Mouse (Mus musculus) embryonic facial prominence, embryonic 12.5 days (tissue): ENCODE measurements at regions not wholly inside any gene's neighbourhood (a gene's known extent, or its start where the extent isn't known, plus 50 kb on each side); places are given as distances from the start of the nearest gene placed in this dataset.

Experiments
- ATAC-seq: fragments of 200-750 bp; cut with Nextera tagmentation; 2 replicates; pipeline ENCODE4 v1.8.0; 2017; ENCODE audit not compliant: insufficient number of reproducible peaks, insufficient read depth, low FRiP score, low TSS enrichment
- H3K27ac ChIP-seq: fragments of 300-500 bp; sonication (generic); 2 replicates; pipeline ENCODE4 v1.5.1; 2016; ENCODE audit warnings: mild to moderate bottlenecking
- H3K27me3 ChIP-seq: fragments of 300-500 bp; sonication (generic); 2 replicates; pipeline ENCODE4 v1.6.1; 2016; ENCODE audit warnings: mild to moderate bottlenecking, moderate library complexity
- H3K36me3 ChIP-seq: fragments of 300-500 bp; sonication (generic); 2 replicates; pipeline ENCODE4 v1.6.1; 2016; ENCODE audit warnings: mild to moderate bottlenecking
- H3K4me1 ChIP-seq: fragments of 300-500 bp; sonication (generic); 2 replicates; pipeline ENCODE4 v1.6.1; 2016
- H3K4me2 ChIP-seq: fragments of 300-500 bp; sonication (generic); replicated peaks from 2 replicates; pipeline ENCODE4 v1.6.1; 2016; ENCODE audit warnings: mild to moderate bottlenecking, moderate library complexity
- H3K4me3 ChIP-seq: fragments of 300-500 bp; sonication (generic); 2 replicates; pipeline ENCODE4 v1.5.1; 2016; ENCODE audit warnings: mild to moderate bottlenecking
- H3K9ac ChIP-seq: fragments of 300-500 bp; sonication (generic); 2 replicates; pipeline ENCODE4 v1.6.1; 2016; ENCODE audit warnings: mild to moderate bottlenecking, moderate library complexity
- H3K9me3 ChIP-seq: fragments of 300-500 bp; sonication (generic); 2 replicates; pipeline ENCODE4 v1.6.1; 2016; ENCODE audit warnings: mild to moderate bottlenecking, moderate library complexity
- WGBS: fragments of 180-500 bp; shearing (Covaris S2); methylation state at CpG from one replicate; pipeline ENCODE4 v1.1.7; 2016; 5-methylcytosine and 5-hydroxymethylcytosine counted together

- H3K27ac ChIP-seq, result no peak overlapping the region
- no peaks in the 10 kb centered on the region for H3K4me1 ChIP-seq
- 89% methylated on average over 1 of the region's 1 CpGs for WGBS
- no peaks in the 10 kb centered on the region for H3K27me3 ChIP-seq
- no peak overlapping the region for H3K4me2 ChIP-seq
- no peak overlapping the region for H3K4me3 ChIP-seq
- H3K36me3 ChIP-seq, result no peaks in the 10 kb centered on the region
- no peaks in the 10 kb centered on the region for H3K9me3 ChIP-seq
- H3K9ac ChIP-seq, result no peak overlapping the region
- ATAC-seq, result no peak
Observed at GRCm38 (mm10) chr13:107306232-107306631, 284.3 kb upstream of the Kif2a start.

- no peaks in the 10 kb centered on the region for H3K27me3 ChIP-seq
- no peak overlapping the region for H3K27ac ChIP-seq
- WGBS, result 78% methylated on average over 1 of the region's 1 CpGs
- no peak overlapping the region for H3K4me2 ChIP-seq
- H3K9ac ChIP-seq, result no peak overlapping the region
- H3K9me3 ChIP-seq, result no peaks in the 10 kb centered on the region
- no peak for ATAC-seq
- H3K36me3 ChIP-seq, result no peaks in the 10 kb centered on the region
- H3K4me1 ChIP-seq, result no peaks in the 10 kb centered on the region
- no peak overlapping the region for H3K4me3 ChIP-seq
Observed at GRCm38 (mm10) chr13:107305738-107306137, 283.8 kb upstream of the Kif2a start.

DNA sequence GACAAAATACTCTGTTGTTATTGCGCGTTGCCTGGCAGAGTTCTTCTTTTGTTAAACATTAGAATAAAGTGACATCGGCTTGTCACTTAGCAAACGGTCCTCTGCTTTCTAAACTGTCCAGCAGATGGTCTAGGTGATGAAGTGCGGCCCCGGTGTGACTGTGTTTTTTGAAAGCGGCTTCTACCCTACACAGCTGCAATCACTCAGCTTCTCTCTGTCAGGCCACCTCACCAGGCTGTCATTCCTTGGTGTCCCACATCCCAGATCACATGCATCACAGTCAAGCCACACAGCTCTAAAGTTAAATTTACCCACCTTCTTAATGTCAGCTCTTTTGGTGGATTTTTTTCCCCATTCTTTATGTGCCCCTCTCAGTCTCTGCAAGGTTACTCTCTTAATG, 282.0 kb upstream of the Kif2a start:
- Histone ChIP-seq H3K9ac (no peak overlapping the region), H3K4me3 (no peak overlapping the region), H3K4me1 (no peaks in the 10 kb centered on the region), H3K27ac (no peak overlapping the region), H3K9me3 (no peaks in the 10 kb centered on the region), H3K36me3 (no peaks in the 10 kb centered on the region), H3K4me2 (no peak overlapping the region), H3K27me3 (no peaks in the 10 kb centered on the region)
- WGBS, result 75% methylated on average over 7 of the region's 7 CpGs
- no peak for ATAC-seq

GRCm38 (mm10) chr13:107303322-107303721, 281.4 kb upstream of the Kif2a start:
- H3K4me2 ChIP-seq, result no peak overlapping the region
- no peaks in the 10 kb centered on the region for H3K4me1 ChIP-seq
- H3K27me3 ChIP-seq, result no peaks in the 10 kb centered on the region
- H3K27ac ChIP-seq, result no peak overlapping the region
- no peaks in the 10 kb centered on the region for H3K9me3 ChIP-seq
- no peaks in the 10 kb centered on the region for H3K36me3 ChIP-seq
- H3K4me3 ChIP-seq, result no peak overlapping the region
- H3K9ac ChIP-seq, result no peak overlapping the region
- no peak for ATAC-seq
- WGBS, result 67% methylated on average over 5 of the region's 5 CpGs

- ATAC-seq, result no peak
- Histone ChIP-seq H3K9ac (no peak overlapping the region), H3K4me2 (no peak overlapping the region), H3K9me3 (no peaks in the 10 kb centered on the region), H3K36me3 (no peaks in the 10 kb centered on the region), H3K4me1 (no peaks in the 10 kb centered on the region), H3K27ac (no peak overlapping the region), H3K4me3 (no peak overlapping the region), H3K27me3 (no peaks in the 10 kb centered on the region)
- 85% methylated on average over 2 of the region's 2 CpGs for WGBS
Observed at GRCm38 (mm10) chr13:107300792-107301191, 278.9 kb upstream of the Kif2a start.

DNA sequence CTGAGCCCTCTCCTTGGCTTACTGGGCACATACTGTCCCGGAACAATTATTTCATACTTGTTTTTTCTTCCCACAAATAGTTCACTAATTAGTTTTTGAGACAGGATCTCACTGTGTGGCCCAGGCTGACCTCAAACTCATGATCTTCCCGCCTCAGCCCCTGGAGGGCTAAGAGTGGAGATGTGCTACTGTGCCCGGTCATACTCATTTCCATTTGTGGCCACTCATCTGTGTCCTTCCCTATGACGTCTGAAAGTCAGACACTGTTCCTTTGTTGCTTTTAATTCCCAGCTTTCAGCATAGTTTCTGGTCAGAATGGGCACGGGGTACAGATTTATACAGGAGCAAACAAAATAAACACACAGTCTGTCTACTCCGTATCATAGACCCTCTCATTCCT, 242.7 kb upstream of the Kif2a start:
- H3K9ac ChIP-seq, result no peak overlapping the region
- ATAC-seq, result no peak
- no peak overlapping the region for H3K27ac ChIP-seq
- WGBS, result 35% methylated on average over 6 of the region's 6 CpGs
- H3K36me3 ChIP-seq, result no peaks in the 10 kb centered on the region
- H3K4me1 ChIP-seq, result no peaks in the 10 kb centered on the region
- no peak overlapping the region for H3K4me3 ChIP-seq
- H3K27me3 ChIP-seq, result no peaks in the 10 kb centered on the region
- H3K9me3 ChIP-seq, result no peaks in the 10 kb centered on the region
- H3K4me2 ChIP-seq, result no peak overlapping the region

GRCm38 (mm10) chr13:107261479-107262050, 239.6 kb upstream of the Kif2a start:
- H3K27ac ChIP-seq, result no peak overlapping the region

DNA sequence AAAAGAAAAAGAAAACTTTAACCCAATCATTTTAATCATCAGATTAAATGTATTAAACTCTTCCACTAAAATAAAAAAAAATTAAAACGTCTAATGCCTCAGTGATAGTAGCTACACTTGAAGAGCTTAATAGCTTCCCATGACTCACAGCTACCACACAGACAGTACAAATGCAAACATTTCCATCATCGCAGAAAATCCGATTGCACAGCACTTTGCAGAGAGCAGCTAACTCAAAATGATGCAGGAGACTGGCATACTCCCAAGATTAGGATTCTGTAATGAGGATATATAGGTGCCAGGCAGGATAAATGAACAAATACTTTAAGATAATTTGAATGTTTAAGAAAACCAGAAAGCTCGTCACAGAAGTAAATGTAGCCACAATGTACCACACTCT, 238.3 kb upstream of the Kif2a start:
- Histone ChIP-seq H3K9ac (no peak overlapping the region), H3K4me1 (no peaks in the 10 kb centered on the region), H3K4me3 (no peak overlapping the region), H3K27me3 (no peaks in the 10 kb centered on the region), H3K36me3 (no peaks in the 10 kb centered on the region), H3K9me3 (no peaks in the 10 kb centered on the region), H3K27ac (no peak overlapping the region), H3K4me2 (no peak overlapping the region)
- no peak for ATAC-seq
- 88% methylated on average over 4 of the region's 4 CpGs for WGBS

More at GRCm38 (mm10) chr13:107261479-107262050, 239.6 kb upstream of the Kif2a start:
- Histone ChIP-seq H3K4me3 (no peak overlapping the region), H3K9me3 (no peaks in the 10 kb centered on the region), H3K27me3 (no peaks in the 10 kb centered on the region), H3K4me1 (no peaks in the 10 kb centered on the region), H3K4me2 (no peak overlapping the region), H3K9ac (no peak overlapping the region), H3K36me3 (no peaks in the 10 kb centered on the region)
- no peak for ATAC-seq
- 46% methylated on average over 6 of the region's 6 CpGs for WGBS

DNA sequence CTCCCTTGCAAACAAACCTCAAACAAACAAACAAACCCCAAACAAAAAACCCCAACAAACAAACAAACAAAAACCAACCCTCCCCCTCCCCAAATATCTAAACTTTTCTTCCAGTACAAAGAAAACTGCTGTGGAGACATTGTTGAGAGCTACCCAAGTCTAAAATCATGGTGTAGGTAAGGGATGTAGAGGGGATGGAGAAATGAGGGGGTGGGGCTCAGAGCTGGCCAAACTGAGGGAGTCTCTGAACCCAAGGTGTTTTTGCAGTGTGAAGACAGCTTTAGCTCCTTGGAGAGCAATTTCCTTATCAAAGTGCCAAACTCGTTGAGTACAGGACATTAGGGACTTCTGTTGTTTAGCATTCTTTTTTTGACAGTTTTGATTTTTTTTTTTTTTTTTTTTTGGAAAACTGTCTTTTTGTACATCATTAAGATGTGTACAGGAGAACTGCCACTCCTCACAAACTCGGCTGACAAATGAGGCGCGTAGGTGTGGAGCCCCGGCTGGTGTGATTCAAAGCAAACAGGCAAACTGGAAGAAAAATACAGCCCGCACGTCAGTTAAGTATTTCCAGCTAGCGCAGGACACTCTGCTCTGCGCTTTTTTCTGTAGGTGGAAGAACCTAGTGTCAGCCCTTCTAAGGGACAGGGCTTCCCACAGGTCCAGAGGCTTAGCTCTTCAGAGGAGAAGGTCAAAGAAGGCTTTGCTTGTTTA, 226.0 kb upstream of the Kif2a start:
- no peak overlapping the region for H3K4me3 ChIP-seq
- no peak overlapping the region for H3K4me2 ChIP-seq
- WGBS, result 38% methylated on average over 9 of the region's 9 CpGs
- H3K9ac ChIP-seq, result no peak overlapping the region
- H3K27ac ChIP-seq, result no peak overlapping the region
- no peak for ATAC-seq
- H3K4me1 ChIP-seq, result peaks cover 7% of the 10 kb centered on the region; the same call in 1 of the 2 replicates
- no peaks in the 10 kb centered on the region for H3K27me3 ChIP-seq
- no peaks in the 10 kb centered on the region for H3K9me3 ChIP-seq
- H3K36me3 ChIP-seq, result no peaks in the 10 kb centered on the region

DNA sequence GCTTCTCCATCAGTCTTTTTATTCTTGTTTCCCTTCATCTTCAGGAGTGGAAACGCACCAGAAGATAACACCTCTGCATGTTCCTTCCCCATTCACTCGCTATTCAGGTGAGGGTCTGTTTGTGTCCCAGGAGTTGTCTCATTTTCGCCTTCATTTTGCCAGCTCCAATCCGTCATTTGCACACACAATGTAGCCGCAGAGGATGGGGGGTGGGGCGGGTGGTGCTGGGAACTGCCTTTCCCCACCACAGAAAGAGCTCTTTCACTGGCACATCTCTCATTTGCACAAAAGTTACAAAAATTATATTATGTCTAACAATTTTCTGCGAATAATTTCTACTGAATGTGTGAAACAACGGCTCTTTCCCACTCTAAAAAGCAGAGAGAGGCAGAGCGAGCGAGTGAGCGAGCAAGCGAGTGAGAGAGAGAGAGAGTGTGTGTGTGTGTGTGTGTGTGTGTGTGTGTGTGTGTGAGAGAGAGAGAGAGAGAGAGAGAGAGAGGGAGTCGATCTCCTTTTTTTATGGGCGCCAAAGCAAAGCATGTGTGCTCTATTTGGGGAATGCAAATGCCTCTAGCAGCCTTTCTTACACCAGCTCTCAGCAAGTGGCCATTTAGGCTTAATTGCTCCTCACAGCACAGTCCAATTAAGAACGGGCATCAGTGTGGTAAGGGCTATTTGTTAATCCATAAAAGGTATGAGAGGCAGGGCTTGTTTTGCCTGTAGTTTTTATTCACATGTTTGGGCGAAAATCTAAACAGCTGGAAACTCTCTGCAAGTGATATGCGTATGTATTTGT, 225.2 kb upstream of the Kif2a start:
- H3K9ac ChIP-seq, result no peak overlapping the region
- no peak overlapping the region for H3K27ac ChIP-seq
- H3K4me3 ChIP-seq, result 0 out of 2 replicates have a peak overlapping the region, but pooled peaks have one; percentile 10
- no peaks in the 10 kb centered on the region for H3K9me3 ChIP-seq
- H3K4me1 ChIP-seq, result peaks cover 7% of the 10 kb centered on the region; the same call in 1 of the 2 replicates
- H3K36me3 ChIP-seq, result no peaks in the 10 kb centered on the region
- ATAC-seq, result no peak
- WGBS, result 27% methylated on average over 17 of the region's 17 CpGs
- no peaks in the 10 kb centered on the region for H3K27me3 ChIP-seq
- H3K4me2 ChIP-seq, result peak overlapping the region; percentile 33

GRCm38 (mm10) chr13:107244173-107244572, 222.2 kb upstream of the Kif2a start:
- H3K9ac ChIP-seq, result no peak overlapping the region
- ATAC-seq, result no peak
- H3K9me3 ChIP-seq, result 0 out of 2 replicates have a peak, but pooled peaks cover 4% of the 10 kb centered on the region
- WGBS, result 81% methylated on average over 3 of the region's 3 CpGs
- no peak overlapping the region for H3K4me3 ChIP-seq
- H3K27me3 ChIP-seq, result no peaks in the 10 kb centered on the region
- no peak overlapping the region for H3K27ac ChIP-seq
- no peak overlapping the region for H3K4me2 ChIP-seq
- H3K4me1 ChIP-seq, result peaks cover 7% of the 10 kb centered on the region; the same call in 1 of the 2 replicates
- H3K36me3 ChIP-seq, result no peaks in the 10 kb centered on the region

- H3K9me3 ChIP-seq, result 0 out of 2 replicates have a peak, but pooled peaks cover 4% of the 10 kb centered on the region
- ATAC-seq, result no peak
- no peak overlapping the region for H3K27ac ChIP-seq
- H3K4me2 ChIP-seq, result no peak overlapping the region
- H3K9ac ChIP-seq, result no peak overlapping the region
- WGBS, result 62% methylated on average over 4 of the region's 4 CpGs
- no peaks in the 10 kb centered on the region for H3K27me3 ChIP-seq
- no peak overlapping the region for H3K4me3 ChIP-seq
- no peaks in the 10 kb centered on the region for H3K36me3 ChIP-seq
- no peaks in the 10 kb centered on the region for H3K4me1 ChIP-seq
Observed at GRCm38 (mm10) chr13:107239035-107239387, 217.1 kb upstream of the Kif2a start.
